Mouse (Mus musculus): Measurements from ENCODE around the gene Calm5.

DNA sequence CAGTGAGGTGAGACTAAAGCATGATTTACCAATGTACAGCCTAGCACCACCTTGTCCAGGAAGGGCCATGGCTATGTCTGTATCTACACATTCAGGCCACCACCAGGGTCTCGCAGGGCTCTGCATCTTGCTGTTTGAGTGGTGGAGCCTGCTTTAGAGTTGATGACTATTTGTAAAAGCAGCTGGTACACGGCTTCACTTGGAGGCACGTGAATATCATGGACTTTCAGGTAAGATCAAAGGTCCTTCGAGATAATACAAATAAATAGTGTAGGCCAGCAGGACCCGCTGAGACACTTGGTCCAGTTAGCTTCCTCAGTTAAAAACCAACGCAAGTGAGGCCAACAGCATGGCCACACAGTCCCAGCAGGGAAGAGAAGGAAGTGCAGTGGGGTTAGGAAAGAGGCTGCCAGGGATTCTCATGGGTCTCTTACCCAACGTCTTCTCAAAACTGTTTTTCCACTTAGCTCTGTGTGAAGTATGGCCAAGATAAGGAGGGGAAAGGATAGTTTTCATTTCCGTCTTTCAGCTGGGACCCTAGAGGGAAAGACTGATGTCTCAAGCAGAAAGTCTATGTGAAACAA, 41.5 kb downstream of the Calm5 start:
- no peak for TF ChIP-seq CTCF (IDR thresholded peaks at IDR 0.05; ENCODE audit: extremely low read depth, insufficient read depth, insufficient read length, insufficient replicate concordance)
- no peak for TF ChIP-seq POLR2A (IDR thresholded peaks at IDR 0.05; ENCODE audit: low read depth, low read length)

Measured in spleen, adult 2 months (tissue).